Mouse (Mus musculus) brain, embryonic 14.5 days (tissue): ENCODE measurements around the gene Myo15. TPM values are rescaled to one million over a fixed set of nuclear protein-coding genes. Genes with fewer than 3 reads are reported as not detected.

ENCODE experiments used
- DNase-seq: peaks from one replicate; pipeline ENCODE4 v3.0.0-alpha.2; 2011; ENCODE audit warnings: low read depth
- CTCF ChIP-seq: fragments of 200-500 bp; IDR thresholded peaks from 2 replicates; pipeline ENCODE4 v1.5.1; 2012; ENCODE audit warnings: inconsistent platforms, mild to moderate bottlenecking, moderate library complexity, borderline replicate concordance; ENCODE audit not compliant: insufficient read depth, insufficient read length; ENCODE audit errors: extremely low read depth
- POLR2A ChIP-seq: fragments of 200-500 bp; IDR thresholded peaks from 2 replicates; pipeline ENCODE4 v1.6.1; 2012; ENCODE audit warnings: mild to moderate bottlenecking, inconsistent platforms, borderline replicate concordance; ENCODE audit not compliant: poor library complexity, insufficient read depth, insufficient read length, severe bottlenecking; ENCODE audit errors: extremely low read depth
- polyA plus RNA-seq: library from polyadenylated mRNA; depleted of rRNA; stranded (reverse); fragments of >200 nt; gene quantifications from 2 replicates; pipeline ENCODE4 v1.2.3, GENCODE M21; 2012

Gene Myo15
- polyA plus RNA-seq, 1 experiment = 0.16 TPM

DNA sequence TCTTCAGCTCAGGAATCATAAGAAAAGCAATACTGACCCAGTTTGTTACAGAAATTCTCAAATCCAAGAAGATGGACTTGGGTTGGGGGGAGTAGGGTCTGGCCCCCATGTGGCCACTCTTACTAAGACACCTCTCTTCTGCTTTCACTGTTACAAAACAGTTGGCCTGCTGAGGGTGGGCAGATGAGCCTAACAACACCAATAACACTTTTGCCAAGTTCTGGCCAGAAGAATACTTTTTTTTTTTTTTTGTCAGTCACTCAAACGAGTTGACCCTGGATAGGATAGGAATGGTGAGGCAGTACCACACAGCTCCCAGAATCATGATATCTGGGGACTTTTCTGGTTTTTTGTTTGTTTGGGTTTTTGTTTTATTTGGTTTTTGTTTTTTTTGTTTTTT, 42.8 kb downstream of the Myo15 start:
- no peak for TF ChIP-seq CTCF
- no peak for TF ChIP-seq POLR2A
- DNase-seq = no peak

DNA sequence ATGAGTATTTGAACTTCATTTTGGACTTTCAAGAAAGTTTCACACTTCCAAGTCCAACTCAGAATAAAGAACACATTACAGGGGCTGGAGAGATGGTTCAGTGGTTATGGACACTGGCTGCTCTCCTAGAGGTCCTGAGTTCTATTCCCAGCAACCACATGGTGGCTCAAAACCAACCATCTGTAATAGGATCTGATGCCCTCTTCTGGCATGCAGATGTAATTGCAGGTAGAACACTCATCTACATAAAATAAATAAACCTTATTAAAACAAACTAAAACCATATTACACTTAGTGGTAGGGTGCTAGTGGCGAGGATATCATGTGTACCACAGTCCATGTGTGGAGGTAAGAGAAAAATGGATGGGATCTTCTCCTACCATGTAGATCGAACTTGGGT, 43.4 kb downstream of the Myo15 start:
- TF ChIP-seq POLR2A = no peak
- no peak for TF ChIP-seq CTCF
- no peak for DNase-seq

DNA sequence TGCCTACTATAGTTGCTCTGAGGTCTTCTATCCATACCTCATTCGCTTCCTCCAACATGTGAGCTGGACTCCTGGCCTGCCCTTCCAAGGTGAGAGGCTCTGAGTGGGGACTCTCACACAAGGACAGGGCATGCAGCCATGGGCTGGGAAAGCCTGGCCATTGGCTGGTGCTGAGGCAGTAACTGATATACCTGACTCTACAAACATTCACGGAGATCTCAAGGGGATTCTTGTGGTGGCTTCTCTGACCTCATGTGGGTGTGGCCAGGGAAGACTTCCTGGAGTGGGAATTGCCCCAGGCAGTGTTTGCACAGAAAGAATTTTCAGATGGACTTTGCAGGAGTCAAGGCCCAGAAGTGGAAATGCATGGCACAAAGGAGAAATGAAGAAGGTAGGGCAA, 45.8 kb downstream of the Myo15 start:
- DNase-seq = no peak
- TF ChIP-seq POLR2A (no peak), CTCF (no peak)

DNA sequence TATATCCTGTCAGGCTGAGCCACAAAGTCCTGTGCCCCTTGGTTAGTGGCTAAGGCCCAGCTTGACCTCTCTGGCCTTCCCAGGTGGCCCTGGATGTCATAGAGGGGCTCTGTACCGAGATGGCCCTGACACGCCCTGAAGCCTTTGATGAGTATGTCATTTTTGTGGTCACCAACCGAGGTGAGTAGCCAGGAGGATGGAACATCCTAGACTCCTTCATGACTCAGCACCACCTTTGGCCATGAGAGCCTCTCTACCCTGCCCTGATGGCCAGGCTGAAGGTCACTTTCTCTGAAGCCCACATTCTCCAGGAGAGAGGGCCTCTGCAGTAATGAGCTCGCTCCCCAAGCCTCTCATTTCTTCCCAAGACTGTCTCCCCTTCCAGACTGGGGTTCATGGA, 49.2 kb downstream of the Myo15 start:
- TF ChIP-seq CTCF = no peak
- no peak for TF ChIP-seq POLR2A
- DNase-seq = no peak

DNA sequence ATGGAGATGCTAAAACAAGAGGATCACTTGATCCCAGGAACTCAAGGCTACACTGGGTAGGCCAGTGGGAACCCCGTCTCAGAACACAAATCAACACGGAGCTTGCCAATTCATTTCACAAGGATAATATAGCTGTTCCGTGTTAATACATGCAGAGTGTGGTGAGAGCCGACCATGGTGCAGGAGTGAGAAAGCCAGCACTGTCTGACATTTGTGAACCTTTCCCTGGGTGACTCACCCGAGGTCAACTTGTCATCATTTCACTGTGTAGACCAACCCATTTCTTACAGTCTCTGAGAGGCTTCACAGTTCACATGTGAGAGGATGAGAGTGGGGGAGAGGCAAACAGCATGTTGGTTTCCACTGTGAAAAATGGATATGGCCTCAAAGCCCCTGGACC, 52.9 kb downstream of the Myo15 start:
- TF ChIP-seq CTCF = no peak
- no peak for TF ChIP-seq POLR2A
- DNase-seq = no peak

DNA sequence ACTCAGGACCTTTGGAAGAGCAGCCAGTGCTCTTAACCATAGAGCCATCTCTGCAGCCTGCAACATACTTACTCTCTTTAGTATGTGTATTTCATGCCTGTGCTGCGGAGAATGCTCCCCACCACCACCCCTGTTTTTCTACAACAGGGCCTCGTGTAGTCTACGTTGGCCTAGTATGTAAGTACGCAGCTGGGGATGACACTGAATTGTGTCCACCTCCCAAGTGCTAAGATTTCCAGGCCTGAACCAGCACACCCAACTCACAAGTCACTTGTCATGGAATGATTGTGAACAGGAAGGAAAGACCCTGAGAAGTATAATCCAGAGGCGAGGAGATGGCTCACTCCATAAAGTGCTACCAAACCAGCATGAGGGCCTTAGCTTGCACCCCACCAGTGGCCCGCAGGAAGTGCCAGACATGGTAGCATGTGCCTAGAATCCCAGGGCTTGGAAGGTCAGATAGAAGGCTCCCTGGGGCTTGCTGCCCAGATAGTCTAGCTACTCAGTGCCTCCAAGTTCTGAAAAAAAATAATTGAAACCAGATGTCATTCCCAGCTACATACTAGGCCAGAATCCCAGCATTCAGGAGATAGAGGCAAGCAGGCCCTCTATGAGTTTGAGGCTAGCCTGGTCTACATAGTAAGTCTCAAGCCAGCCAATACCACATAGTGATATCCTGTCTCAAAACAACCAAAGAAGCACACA, 53.7 kb downstream of the Myo15 start:
- no peak for DNase-seq
- no peak for TF ChIP-seq POLR2A
- TF ChIP-seq CTCF = no peak

DNA sequence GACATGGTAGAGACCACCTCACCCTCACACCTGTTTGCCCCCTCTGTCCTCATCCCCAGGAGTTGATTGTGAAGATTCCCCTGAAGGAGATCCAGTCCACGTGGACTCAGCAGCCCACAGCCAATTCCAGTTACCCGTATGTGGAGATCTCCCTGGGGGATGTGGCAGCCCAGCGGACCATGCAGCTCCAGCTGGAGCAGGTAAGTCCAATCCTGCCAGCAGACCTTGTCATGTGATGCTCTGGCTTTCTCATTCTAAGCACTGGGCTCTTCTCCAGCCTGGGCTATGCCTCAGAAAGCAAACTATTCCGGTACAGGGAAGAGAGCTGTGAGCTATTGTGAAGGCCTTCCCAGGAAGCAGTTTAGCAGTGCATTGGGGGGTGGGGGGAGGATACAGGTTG, 57.3 kb downstream of the Myo15 start:
- no peak for TF ChIP-seq CTCF
- no peak for TF ChIP-seq POLR2A
- peak; percentile 4 for DNase-seq

DNA sequence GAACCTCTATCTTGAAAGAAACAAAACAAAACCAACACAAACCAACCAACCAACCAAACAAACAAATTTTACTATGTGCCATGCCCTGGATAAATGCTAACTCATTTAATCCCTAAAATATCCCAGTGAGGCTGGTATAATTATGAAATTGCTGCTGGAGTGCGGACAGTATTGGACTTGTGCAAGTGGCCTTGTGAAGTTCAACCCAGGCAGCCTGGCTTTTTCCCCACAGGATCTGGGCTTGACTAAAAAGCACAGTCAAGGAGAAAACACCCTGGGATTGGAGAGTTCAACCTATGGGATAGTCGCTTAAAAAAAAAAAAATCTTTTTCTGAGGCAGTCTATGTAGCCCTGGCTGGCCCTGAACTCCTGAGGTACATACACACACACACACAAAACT, 66.5 kb downstream of the Myo15 start:
- DNase-seq = no peak

DNA sequence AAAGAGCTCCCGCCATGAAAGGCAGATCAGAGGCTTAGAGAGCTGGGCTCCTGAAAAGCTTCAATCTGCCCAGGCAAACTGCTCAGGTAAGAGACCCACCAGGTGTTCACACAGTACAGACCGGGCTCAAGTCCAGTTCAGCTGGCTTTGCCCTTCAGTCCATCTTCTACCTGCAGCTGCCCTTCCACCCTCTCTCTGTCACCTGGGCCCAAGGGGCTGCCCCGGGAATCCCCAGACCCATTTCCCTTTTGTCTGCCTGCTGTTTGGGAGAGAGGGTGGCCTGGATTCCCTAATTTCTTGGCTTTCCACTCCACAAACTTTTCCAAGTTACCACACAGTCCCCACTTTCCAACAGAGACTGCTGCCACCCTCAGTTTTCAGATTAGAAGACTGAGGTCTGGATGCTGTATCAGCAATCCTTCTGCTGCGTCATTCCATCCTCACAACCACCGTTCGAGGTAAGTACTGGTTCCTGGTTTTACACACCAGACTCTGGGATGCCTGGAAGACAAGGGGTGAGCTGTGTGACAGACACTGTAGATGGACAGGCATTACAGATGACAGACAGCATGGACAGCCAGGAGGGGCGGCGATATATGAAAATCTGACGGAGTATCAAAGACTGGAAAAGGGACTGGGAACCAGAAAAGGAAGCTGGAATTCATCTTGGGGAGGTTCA, 67.2 kb downstream of the Myo15 start, which contains the start of gene Alkbh5:
Gene Alkbh5 (plus strand): TSS at position 202 of the 679 bp plus-strand sequence.
- TF ChIP-seq POLR2A = no peak
- no peak for TF ChIP-seq CTCF
- peak; percentile 76 for DNase-seq

More for the DNA sequence above, 66.5 kb downstream of the Myo15 start:
- TF ChIP-seq CTCF (no peak), POLR2A (no peak)

DNA sequence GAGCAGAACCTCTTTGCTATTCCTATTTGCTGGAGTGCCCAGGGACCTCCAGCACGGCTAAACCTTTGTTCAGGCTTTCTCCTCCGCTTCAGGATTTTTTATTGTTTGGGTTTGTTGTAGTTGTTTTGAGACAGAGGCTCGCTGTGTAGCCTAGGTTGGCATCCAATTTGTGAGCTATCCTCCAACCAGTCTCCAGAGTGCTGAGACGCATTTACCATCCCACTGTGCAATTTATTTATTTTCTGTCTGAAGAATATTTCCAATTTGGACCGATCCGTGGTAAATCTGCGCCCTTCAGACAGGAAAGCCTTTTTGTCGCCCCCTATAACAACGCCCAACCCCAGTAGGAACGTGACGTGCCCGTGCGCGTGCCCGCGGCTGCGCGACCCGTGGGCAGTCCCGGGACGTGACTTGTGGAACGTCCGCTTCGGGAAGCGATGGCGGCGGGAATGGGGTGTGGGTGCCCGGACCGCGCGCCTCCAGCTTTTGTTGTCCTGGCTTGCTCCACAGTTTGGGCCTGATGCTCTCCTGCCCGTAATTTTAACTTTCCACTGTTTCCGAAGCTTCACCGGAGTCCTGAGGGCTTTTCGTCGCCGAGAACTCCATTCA, 67.8 kb downstream of the Myo15 start:
- peak; percentile 64; the same call in 1 of the 2 replicates for TF ChIP-seq POLR2A
- no peak for TF ChIP-seq CTCF

DNA sequence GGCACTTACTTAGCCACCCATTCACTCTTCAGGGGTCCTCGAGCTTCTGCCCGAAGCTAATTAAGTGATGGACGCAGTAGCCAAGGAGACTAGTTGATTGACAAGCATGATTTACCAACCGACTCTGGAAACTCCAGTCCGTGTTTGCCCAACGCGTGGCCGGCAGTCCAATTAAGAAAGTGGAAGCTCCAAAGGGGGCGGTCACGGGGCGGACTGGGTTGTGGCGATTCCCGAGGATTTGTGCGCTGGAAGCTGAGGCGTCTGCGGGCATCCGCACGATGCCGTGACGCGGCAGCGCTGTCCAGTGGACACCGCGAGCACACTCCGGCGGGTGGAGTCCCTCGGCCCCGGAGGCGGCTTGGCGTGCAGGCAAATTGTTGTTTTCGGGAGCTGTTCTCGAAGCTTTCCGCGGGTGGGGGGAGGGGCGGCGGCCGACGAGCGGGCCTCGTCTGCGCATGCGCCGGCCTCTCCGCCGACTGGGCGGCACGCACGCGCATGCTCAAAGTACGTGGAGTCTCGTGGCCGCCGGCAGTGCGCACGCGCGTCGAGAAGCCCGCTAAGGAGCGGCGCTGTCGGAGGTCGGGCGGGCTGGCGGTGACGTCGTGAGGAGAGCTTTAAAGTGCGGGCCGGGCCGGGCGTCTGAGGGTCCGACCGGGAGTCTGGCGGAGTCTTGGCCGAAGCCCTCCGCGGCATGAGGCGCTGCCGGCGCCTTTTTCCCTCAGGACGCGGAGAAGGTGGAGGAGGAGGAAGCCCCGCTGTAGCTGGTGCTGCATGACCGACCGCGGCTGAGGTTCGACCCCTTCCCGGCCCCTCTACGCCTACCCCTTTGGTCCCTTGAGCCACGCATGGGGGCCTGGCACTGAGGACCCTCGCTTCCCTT, 68.6 kb downstream of the Myo15 start:
- TF ChIP-seq POLR2A (peak; percentile 52; the same call in 1 of the 2 replicates), CTCF (no peak)
- peak; percentile 99 for DNase-seq

More for the DNA sequence above, 67.8 kb downstream of the Myo15 start:
- peak; percentile 97 for DNase-seq
